Mouse (Mus musculus) heart, postnatal 0 days (tissue): ENCODE results near the gene Vmn1r220.

ENCODE experiments used
- CTCF ChIP-seq: IDR thresholded peaks from 2 replicates; pipeline ENCODE4 v1.5.1; 2016; ENCODE audit warnings: antibody characterized with exemption, control low read depth, low read depth
- EP300 ChIP-seq: IDR thresholded peaks from 2 replicates; pipeline ENCODE4 v1.6.1; 2016; ENCODE audit warnings: antibody characterized with exemption, low read depth

GRCm38 (mm10) chr13:23133501-23133900, 54.3 kb downstream of the Vmn1r220 start:
- TF ChIP-seq CTCF (no peak), EP300 (no peak)
